Mouse (Mus musculus): ENCODE results near the gene Slco1a5. TPM values are rescaled to one million over a fixed set of nuclear protein-coding genes. Genes with fewer than 3 reads are reported as not detected.

Slco1a5 gene
- polyA plus RNA-seq, 1 experiment from 2014 or later, result 6.0 TPM

DNA sequence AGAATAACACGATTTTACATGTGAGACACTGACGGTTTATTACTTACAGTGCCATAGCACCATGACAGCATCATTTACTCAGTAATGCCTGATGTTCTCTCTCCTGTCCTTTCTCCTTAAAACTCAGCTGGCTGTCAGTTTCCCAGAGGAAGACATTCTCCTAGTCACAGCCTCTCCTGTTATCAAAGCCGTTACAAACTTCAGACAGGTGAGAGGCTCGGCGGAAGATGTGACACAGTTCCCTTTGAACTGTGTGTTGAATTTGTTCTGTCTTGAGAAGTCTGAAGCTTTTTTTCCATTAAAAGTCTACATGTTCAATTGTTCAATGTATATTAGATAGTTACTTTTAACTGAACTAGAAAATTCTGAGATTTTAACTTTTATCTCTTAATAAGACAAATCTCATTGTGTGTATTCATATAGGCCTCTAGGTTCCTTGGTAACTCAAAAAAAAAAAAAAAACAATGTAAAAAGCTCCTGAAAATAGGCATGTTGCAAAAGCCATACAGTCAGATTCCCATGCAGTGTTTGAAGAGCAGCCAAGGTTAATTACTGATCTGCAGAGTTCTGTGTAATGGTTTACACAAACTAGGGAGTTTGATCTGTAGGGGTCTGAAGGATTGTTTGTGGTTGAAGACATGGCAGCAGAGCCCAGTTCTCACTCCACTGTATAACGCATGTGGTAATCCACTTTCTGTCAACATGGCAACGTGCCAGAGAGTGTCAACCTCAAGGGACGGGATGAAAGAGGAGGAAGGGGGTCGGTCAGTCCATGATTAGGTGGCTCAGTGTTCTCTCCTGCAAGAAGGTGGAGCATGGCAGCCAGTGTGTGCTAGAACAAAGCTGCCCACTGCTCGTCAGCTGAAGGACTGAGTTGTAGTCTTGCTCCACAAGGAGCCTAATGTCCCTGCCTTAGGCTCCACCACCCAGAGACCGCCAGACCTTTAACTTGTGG lies 24.9 kb upstream of the Slco1a5 start:
- CTCF ChIA-PET, result interaction anchor here (1.2 to 3.8 kb wide), 6 partner anchors 12 to 159 kb away, joined by 3 to 16 read pairs (median 4); no protein-coding TSS in a partner anchor
- in situ Hi-C loops (cut with MboI; ENCODE audit: low pct_unique_long_range_greater_than_20kb), result loop anchor here (10.0 kb wide), 2 partner anchors 303 to 863 kb away; no protein-coding TSS in a partner anchor
- no peaks in the 10 kb centered on the region for H3K27me3 ChIP-seq
- ATAC-seq (peak; percentile 14), DNase-seq (ENCODE audit: low read depth, low spot score) (no peak)
- TF ChIP-seq CTCF (IDR thresholded peaks at IDR 0.05), result no peak
- POLR2A ChIA-PET, result interaction anchor here (0.6 to 1.1 kb wide), 5 partner anchors 10 to 159 kb away, joined by 3 to 5 read pairs (median 4); no protein-coding TSS in a partner anchor

DNA sequence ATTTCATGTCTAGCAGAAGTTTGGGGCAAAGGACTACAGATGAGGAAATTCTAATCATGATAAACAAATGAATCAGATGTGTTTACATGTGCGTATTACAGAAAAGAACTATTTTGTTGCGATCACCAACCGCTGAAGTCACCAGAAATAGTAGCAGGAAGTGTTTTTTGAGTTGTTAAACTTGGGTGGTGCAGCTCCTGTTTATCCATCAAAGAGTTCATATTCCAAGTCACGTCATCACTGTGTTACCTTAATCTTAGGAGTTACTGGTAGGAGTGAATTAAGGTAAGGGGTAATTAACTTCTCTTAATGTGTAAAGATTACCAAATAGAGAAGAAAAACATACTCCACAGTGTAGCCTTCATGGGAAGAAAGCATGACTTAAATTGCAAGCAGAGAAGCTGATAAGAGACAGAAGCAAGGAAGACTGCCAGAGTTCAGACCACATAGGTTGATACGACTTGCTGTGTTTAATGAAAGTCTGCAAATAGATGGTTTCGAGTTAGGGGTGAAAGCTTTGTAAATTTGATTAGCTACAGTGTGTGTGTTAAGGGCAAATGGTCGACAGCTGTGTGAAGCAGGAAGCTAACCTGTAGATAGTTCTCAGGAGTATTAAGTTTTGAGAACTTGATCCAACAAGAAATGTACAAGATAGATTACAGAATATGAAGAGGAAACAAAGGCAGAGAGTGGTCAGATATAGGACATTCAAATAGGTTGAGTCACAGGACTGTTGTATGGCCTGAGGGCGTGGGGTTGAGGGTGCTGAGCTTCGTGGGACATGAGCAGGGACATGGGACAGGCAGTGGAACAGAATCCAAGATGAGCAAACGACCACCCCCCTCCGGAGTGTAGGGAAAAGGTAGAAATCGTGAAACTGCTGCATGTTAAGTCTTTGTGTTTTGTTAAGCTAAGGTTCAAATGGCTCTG lies 23.7 kb upstream of the Slco1a5 start:
- TF ChIP-seq CTCF (IDR thresholded peaks at IDR 0.05), result no peak
- in situ Hi-C loops (cut with MboI; ENCODE audit: low pct_unique_long_range_greater_than_20kb), result loop anchor here (10.0 kb wide), 2 partner anchors 302 to 862 kb away; no protein-coding TSS in a partner anchor
- ATAC-seq (peak; percentile 13), DNase-seq (ENCODE audit: low read depth, low spot score) (no peak)
- no peaks in the 10 kb centered on the region for H3K27me3 ChIP-seq
- POLR2A ChIA-PET, result interaction anchor here (0.6 to 1.1 kb wide), 4 partner anchors 11 to 160 kb away, joined by 3 to 5 read pairs (median 4); no protein-coding TSS in a partner anchor
- CTCF ChIA-PET, result interaction anchor here (0.8 to 3.8 kb wide), 6 partner anchors 13 to 158 kb away, joined by 3 to 16 read pairs (median 4); no protein-coding TSS in a partner anchor

DNA sequence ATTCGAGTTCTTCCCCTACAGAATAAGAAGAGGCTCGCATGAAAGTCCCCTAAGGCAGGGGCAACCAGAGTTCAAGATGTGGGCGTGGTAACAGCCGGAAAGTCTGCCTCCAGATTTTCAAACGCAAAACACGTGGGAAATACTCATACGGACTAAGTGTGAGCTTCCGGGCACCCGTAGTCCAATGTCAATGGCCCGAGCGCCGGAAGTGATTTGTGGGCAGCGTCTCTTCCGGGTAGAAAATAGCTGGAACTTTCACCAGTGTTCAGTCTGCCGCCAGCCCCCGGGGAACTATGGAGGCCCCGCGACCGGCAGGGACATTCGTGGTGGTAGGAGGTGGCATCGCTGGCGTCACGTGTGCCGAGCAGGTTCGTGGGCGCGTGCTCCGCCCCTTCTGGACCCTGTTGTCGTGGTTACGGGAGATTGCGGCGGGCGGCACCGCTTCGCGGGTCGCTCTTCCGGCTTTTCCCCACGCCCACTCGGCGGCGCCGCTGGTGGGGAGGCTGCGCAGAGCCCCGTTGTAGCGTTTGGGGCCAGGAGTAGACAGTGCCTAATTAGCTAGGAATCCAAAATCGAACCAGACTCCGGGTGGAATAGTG lies 22.8 kb upstream of the Slco1a5 start, which contains the start of gene Pyroxd1:
Gene Pyroxd1 (plus strand): TSS at position 215 of the 599 bp plus-strand sequence.
- DNase-seq (ENCODE audit: low read depth, low spot score), result no peak
- H3K27me3 ChIP-seq, result no peaks in the 10 kb centered on the region
- in situ Hi-C loops (cut with MboI; ENCODE audit: low pct_unique_long_range_greater_than_20kb), result loop anchor here (10.0 kb wide), 2 partner anchors 301 to 861 kb away; no protein-coding TSS in a partner anchor
- TF ChIP-seq CTCF (IDR thresholded peaks at IDR 0.05), result no peak
- peak; percentile 88 for ATAC-seq
- CTCF ChIA-PET, result interaction anchor here (1.1 to 3.1 kb wide), 4 partner anchors 14 to 305 kb away, joined by 3 to 15 read pairs (median 4); no protein-coding TSS in a partner anchor
- POLR2A ChIA-PET, result interaction anchor here (1.1 to 2.0 kb wide), 2 partner anchors 162 to 163 kb away, joined by 3 to 6 read pairs; partner anchors contain the start of gene Ldhb

DNA sequence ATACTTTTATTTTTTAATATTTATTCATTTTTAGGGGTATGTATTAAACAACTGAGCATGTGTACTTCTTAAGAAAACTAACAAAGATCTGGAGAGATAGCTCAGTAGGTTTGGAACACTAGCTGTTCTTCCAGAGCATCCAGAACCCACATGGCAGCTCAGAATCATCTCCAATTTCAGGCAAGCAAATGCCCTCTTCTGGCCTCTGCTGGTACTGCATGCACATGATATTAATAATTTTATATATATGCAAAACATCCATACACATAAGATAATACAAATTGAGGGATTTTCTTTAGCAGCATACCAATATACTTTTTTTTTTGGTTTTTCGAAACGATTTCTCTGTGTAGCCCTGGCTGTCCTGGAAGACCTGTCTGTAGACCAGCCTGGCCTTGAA lies 20.8 kb upstream of the Slco1a5 start:
- in situ Hi-C loops (cut with MboI; ENCODE audit: low pct_unique_long_range_greater_than_20kb), result loop anchor here (5.0 to 10.0 kb wide), 3 partner anchors 151 to 859 kb away; no protein-coding TSS in a partner anchor
- ChIA-PET CTCF (interaction anchor here (0.8 to 1.5 kb wide), 9 partner anchors 11 to 302 kb away, joined by 3 to 7 read pairs (median 4); no protein-coding TSS in a partner anchor), POLR2A (interaction anchor here (2.0 kb wide), 1 partner anchor 165 kb away, joined by 6 read pairs; no protein-coding TSS in a partner anchor)
- ATAC-seq (no peak), DNase-seq (ENCODE audit: low read depth, low spot score) (no peak)
- no peaks in the 10 kb centered on the region for H3K27me3 ChIP-seq
- TF ChIP-seq CTCF (IDR thresholded peaks at IDR 0.05), result peak; percentile 86

DNA sequence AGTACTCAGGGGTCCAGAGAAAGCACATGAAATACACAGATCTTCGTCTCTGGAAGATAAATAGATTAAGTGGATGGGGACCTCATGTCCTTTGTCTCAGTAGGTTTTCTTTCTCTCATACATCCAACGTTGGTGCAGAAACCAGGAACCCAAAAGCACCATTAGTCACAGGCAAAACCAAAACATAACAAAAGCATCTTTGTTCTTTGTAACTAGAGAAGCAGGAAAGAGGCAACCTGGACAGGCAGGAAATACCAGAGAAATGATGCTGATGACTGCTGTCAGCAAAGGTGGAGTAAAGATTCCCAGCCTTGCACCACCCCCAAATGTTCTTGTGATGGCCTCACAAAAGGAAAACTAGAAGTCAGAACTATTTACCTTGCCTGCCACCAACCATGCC lies 16.8 kb upstream of the Slco1a5 start:
- no peak for TF ChIP-seq CTCF (IDR thresholded peaks at IDR 0.05)
- POLR2A ChIA-PET, result no interaction called here
- CTCF ChIA-PET, result no interaction called here
- peak; percentile 69 for ATAC-seq
- no peak for DNase-seq (ENCODE audit: low read depth, low spot score)
- no peaks in the 10 kb centered on the region for H3K27me3 ChIP-seq
- in situ Hi-C loops (cut with MboI; ENCODE audit: low pct_unique_long_range_greater_than_20kb), result loop anchor here (5.0 kb wide), 2 partner anchors 47 to 122 kb away; no protein-coding TSS in a partner anchor

DNA sequence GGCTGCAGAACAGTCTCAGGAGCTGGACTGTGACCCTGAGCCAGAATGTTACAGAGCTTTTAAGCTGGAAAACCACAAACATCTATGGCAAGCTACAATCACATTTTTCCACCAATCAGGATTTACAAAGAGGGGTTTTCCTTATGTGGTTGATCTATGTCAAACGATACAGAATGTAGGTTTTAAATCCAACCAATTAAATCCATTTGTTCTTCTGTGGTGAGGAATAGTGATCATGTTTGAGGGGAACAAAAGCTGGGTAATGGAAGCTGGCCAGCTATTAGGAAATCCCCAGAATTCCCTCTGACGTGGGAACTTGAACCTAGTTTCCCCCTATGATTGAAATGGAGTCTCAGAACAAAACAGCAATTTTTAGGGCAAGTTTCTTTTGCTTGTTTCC lies 16.2 kb upstream of the Slco1a5 start:
- ATAC-seq (no peak), DNase-seq (ENCODE audit: low read depth, low spot score) (no peak)
- TF ChIP-seq CTCF (IDR thresholded peaks at IDR 0.05), result no peak
- in situ Hi-C loops (cut with MboI; ENCODE audit: low pct_unique_long_range_greater_than_20kb), result loop anchor here (5.0 kb wide), 2 partner anchors 47 to 122 kb away; no protein-coding TSS in a partner anchor
- CTCF ChIA-PET, result interaction anchor here (1.0 kb wide), 1 partner anchor 9 kb away, joined by 3 read pairs; no protein-coding TSS in a partner anchor
- POLR2A ChIA-PET, result no interaction called here
- H3K27me3 ChIP-seq, result no peaks in the 10 kb centered on the region

DNA sequence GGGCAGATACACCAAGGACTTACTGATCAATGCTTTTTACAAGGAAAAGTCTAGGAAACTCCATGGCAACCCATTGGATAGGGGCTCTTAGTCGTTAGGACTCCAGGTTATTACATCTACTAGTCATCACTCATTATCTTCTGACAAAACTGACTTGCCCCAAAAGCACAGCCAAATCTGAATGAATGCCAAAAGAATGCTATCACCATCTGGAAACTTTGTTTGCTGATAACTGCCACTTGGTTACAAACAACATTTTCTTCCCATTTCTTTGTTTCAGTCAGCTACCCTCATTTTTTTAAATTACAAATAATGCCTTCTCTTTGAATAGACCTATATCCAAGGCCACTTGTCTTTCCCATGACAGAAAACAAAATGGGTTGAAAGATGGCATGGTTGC lies 6.4 kb upstream of the Slco1a5 start:
- in situ Hi-C loops (cut with MboI; ENCODE audit: low pct_unique_long_range_greater_than_20kb), result no loop called here
- ChIA-PET POLR2A (no interaction called here), CTCF (interaction anchor here (0.8 to 1.8 kb wide), 3 partner anchors 9 to 27 kb away, joined by 3 to 4 read pairs (median 3); no protein-coding TSS in a partner anchor)
- DNase-seq (ENCODE audit: low read depth, low spot score) (no peak), ATAC-seq (no peak)
- TF ChIP-seq CTCF (IDR thresholded peaks at IDR 0.05), result no peak
- no peaks in the 10 kb centered on the region for H3K27me3 ChIP-seq

DNA sequence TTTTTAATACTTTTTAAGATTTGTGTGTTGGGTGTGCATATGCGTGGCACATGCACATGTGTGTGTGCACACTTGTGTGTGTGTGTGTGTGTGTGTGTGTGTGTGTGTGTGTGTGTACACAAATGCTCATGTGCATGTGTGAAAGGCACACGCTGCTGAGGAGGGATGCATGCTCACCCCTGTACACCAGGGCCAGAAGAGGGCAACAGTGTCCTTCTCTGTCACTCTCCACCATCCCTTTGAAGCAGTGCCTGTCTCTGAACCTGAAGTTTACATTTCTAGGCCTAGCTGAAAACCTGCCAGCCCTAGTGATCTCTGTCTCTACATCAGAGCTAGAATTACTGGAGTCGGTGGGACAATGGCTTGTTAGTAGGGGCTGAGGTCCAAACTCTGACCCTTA lies 3.8 kb upstream of the Slco1a5 start:
- peak; percentile 35 for TF ChIP-seq CTCF (IDR thresholded peaks at IDR 0.05)
- H3K27me3 ChIP-seq, result no peaks in the 10 kb centered on the region
- CTCF ChIA-PET, result interaction anchor here (1.0 kb wide), 1 partner anchor 117 kb away, joined by 3 read pairs; no protein-coding TSS in a partner anchor
- ATAC-seq (no peak), DNase-seq (ENCODE audit: low read depth, low spot score) (no peak)
- POLR2A ChIA-PET, result no interaction called here
- in situ Hi-C loops (cut with MboI; ENCODE audit: low pct_unique_long_range_greater_than_20kb), result no loop called here

DNA sequence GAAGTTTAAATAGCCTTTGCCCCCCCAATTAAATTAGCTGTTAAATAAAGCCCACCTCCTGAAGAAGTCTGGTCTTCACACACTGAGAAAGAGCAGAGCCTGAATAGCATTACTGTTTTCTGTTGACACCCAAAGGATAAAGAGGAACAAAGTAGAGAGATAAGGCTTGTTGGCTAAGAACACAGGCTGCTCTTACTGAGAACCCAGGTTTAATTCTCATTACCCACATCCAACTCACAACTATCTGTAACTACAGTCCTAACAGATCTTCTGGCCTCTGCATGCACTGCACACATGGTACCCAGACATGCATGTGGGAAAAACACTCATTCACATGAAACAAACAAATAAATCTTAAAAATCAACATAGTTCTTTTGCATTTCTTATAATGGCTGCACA lies 5.7 kb downstream of the Slco1a5 start:
- POLR2A ChIA-PET, result no interaction called here
- no peak for DNase-seq (ENCODE audit: low read depth, low spot score)
- no peak for ATAC-seq
- CTCF ChIA-PET, result no interaction called here
- no peaks in the 10 kb centered on the region for H3K27me3 ChIP-seq
- no peak for TF ChIP-seq CTCF (IDR thresholded peaks at IDR 0.05)
- in situ Hi-C loops (cut with MboI; ENCODE audit: low pct_unique_long_range_greater_than_20kb), result no loop called here

All from Patski (cell line).